Mouse (Mus musculus) G1E-ER4 (cell line): ENCODE results near the gene Drap1. TPM values are rescaled to one million over a fixed set of nuclear protein-coding genes. Genes with fewer than 3 reads are reported as not detected.

ENCODE experiments used
- GATA1 ChIP-seq: IDR thresholded peaks from one replicate; pipeline ENCODE4 v1.8.0; 2012; ENCODE audit warnings: low read length, inconsistent platforms
- polyA plus RNA-seq: library from polyadenylated mRNA; stranded (reverse); fragments of >175 nt; gene quantifications from 2 replicates; pipeline ENCODE4 v1.2.3, GENCODE M21; 2012

The Drap1 gene
- polyA plus RNA-seq, result 379 and 390 TPM in 2 replicates

GRCm38 (mm10) chr19:5424782-5425741, at the start of gene Drap1, which contains the start of gene AI837181:
Drap1 (minus strand) TSS chr19:5424979.
AI837181 (plus strand) TSS chr19:5425144.
- no peak for TF ChIP-seq GATA1

DNA sequence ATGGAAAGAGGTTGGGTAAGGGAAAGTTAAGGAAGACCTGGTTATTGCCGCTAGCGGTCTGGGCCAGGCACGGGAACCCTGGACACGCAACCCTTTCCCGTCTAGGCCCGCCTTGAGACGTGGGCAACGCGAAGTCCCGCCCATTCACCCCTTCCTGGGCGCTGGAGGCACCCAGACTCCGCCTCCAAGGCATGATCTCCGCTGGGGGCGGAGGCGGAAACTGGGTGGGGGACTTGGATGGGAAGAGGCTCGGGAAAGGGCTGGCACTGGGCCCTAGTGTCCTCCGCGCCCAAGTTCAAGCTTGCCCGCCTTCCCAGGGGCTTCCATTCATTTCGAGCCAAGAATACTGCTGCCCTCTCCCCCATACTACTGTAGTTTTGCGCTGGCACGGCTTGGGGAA, 48.9 kb upstream of the Drap1 start, which contains the start of gene Efemp2:
Gene Efemp2, plus strand, starts transcription at position 235 of the 400 bp plus-strand sequence.
- TF ChIP-seq GATA1, result no peak

- no peak for TF ChIP-seq GATA1
Measured at GRCm38 (mm10) chr19:5472857-5473256, 48.1 kb upstream of the Drap1 start.

DNA sequence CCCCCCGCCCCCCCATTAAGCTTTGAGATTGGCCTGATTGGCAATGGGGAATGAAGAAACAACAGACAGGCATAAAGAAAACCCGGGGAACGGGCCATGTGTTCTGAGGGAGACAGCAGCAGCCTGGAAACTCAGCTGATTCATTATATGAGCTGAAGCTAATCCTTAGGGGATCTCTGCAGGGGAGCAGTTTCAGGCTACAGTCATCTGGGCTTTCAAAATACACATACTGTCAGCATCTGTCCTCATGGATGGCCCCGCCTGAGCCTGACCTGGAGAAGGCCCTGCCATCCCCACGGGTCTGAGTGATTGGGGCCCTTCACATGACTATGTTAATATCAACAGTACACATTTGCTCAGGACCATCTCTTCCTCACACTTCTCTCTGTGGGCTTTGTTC, 47.1 kb upstream of the Drap1 start:
- no peak for TF ChIP-seq GATA1

- no peak for TF ChIP-seq GATA1
Measured at GRCm38 (mm10) chr19:5468374-5468773, 43.6 kb upstream of the Drap1 start, which contains the start of gene Ctsw. Ctsw (minus strand) TSS chr19:5468507.

GRCm38 (mm10) chr19:5466916-5467500, 42.2 kb upstream of the Drap1 start:
- TF ChIP-seq GATA1, result no peak

GRCm38 (mm10) chr19:5465037-5465436, 40.3 kb upstream of the Drap1 start:
- TF ChIP-seq GATA1, result no peak

- TF ChIP-seq GATA1, result no peak
Measured at GRCm38 (mm10) chr19:5463791-5464562, 39.2 kb upstream of the Drap1 start.

DNA sequence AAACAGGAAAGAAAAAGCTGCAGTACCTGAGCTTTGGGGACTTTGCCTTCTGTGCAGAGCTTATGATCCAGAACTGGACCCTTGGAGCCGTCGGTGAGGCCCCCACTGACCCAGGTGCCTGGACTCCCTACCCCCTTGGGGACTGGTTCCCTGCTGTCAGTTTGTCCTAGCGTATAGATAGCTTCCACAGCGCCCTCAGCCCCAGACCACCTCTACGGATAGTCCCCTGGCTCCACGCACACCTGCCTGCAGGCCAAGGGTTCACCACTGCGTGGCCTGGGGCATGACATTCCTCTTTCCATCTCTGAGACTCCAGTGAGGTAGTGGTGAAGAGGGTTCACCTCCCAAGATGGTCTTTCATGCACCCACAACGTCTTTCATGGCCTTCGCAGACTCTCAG, 38.4 kb upstream of the Drap1 start:
- no peak for TF ChIP-seq GATA1

- no peak for TF ChIP-seq GATA1
Measured at GRCm38 (mm10) chr19:5461411-5461810, 36.6 kb upstream of the Drap1 start.

DNA sequence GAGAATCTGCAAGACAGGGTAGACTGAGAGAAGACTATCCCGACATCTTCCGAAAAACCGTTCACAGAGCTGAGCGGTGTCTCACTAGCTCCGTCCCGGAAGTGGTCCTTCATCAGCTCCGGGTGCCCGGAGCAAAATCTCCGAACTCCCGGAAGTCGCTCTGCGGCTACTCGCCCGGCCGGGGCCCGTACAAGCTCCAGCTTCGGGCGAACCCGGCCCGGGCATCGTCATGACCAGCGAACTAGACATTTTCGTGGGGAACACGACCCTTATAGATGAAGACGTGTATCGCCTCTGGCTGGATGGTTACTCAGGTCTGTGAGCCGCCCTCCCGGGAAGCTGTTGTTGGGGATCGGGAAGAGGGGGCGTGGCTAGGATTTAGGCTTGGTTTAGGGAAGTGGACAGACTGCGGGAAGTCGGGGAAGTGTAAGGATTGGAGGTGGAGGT, 35.7 kb upstream of the Drap1 start, which contains the start of gene Fibp:
Gene Fibp, plus strand, starts transcription at position 151 of the 447 bp plus-strand sequence.
- no peak for TF ChIP-seq GATA1

GRCm38 (mm10) chr19:5459896-5460295, 35.1 kb upstream of the Drap1 start:
- no peak for TF ChIP-seq GATA1

GRCm38 (mm10) chr19:5459019-5459418, 34.2 kb upstream of the Drap1 start:
- no peak for TF ChIP-seq GATA1

DNA sequence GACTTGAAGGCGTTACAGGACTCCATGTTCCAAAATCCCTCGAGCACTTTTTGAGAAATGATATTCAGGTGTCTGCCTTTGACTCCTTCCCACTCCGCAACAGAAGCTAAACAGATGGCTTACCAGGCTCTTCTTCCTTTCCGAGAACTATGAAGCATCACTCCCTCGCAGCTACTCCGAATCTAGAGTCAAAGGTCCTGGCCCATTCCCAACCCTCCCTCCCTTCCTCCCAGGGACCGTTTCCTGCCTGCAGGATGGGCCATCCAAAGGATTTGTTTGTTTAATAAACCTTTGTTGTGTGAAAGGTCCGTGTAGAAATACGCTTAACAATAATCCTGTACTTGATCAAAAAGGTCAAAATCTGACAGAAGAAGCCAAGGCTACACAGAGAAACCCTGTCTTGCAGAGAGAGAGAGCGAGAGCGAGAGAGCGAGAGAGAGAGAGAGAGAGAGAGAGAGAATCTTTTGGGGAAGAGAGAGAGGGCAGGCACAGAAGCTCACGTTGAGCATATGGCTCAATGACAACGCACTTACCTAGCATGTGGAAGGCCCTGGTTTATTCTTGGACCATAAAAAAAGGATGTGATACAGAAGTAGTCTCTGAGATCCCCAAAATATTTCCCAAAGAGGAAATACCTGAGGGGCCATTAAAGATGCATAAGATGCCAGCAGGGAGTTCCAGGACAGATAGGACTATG, 33.1 kb upstream of the Drap1 start, which contains the start of gene Ccdc85b:
Gene Ccdc85b, minus strand, starts transcription at position 149 of the 697 bp plus-strand sequence.
- no peak for TF ChIP-seq GATA1
